Mouse (Mus musculus) cerebellum, adult 2 months (tissue): ENCODE measurements around the gene Atp4a. TPM values are rescaled to one million over a fixed set of nuclear protein-coding genes. Genes with fewer than 3 reads are reported as not detected.
"Not testable (repeated sequence)": the region's sequence is repeated elsewhere in the genome, so short reads cannot be mapped to it uniquely, and the experiment has no call there.

Experiments used
- DNase-seq, 2 experiments: peaks; one replicate each; pipeline ENCODE4 v3.0.0; 2021
- H3K27ac ChIP-seq: fragments of 200-500 bp; 2 replicates; pipeline ENCODE4 v1.5.1; 2012; ENCODE audit warnings: low read length, control low read depth, inconsistent platforms; ENCODE audit not compliant: insufficient read depth
- H3K27me3 ChIP-seq: fragments of 200-500 bp; 2 replicates; pipeline ENCODE4 v1.6.1; 2012; ENCODE audit warnings: inconsistent platforms, mild to moderate bottlenecking, low read length, moderate library complexity; ENCODE audit not compliant: control insufficient read depth, insufficient read depth
- H3K4me1 ChIP-seq: fragments of 200-500 bp; 2 replicates; pipeline ENCODE4 v1.6.1; 2011; ENCODE audit warnings: low read length; ENCODE audit not compliant: control insufficient read depth, insufficient read depth
- H3K4me3 ChIP-seq: fragments of 200-500 bp; replicated peaks from 2 replicates; pipeline ENCODE3; 2011; ENCODE audit warnings: mild to moderate bottlenecking, low read depth, low read length, control low read depth; ENCODE audit not compliant: insufficient read depth
- CTCF ChIP-seq: fragments of 200-500 bp; IDR thresholded peaks from 2 replicates; pipeline ENCODE4 v1.5.1; 2011; ENCODE audit warnings: low read depth, mild to moderate bottlenecking, control low read depth, low read length, moderate library complexity, borderline replicate concordance; ENCODE audit not compliant: insufficient read depth
- POLR2A ChIP-seq: fragments of 200-500 bp; IDR thresholded peaks from 2 replicates; pipeline ENCODE4 v1.6.1; 2011; ENCODE audit warnings: low read length, control low read depth, borderline replicate concordance; ENCODE audit not compliant: insufficient read depth
- WGBS: fragments of 180-500 bp; shearing (Covaris S2); methylation state at CpG from one replicate; pipeline ENCODE4 v1.1.7; 2018; 5-methylcytosine and 5-hydroxymethylcytosine counted together
- polyA plus RNA-seq: library from polyadenylated mRNA; depleted of rRNA; stranded (reverse); fragments of >200 nt; gene quantifications from 2 replicates; pipeline ENCODE4 v1.2.3, GENCODE M21; 2012

Gene Atp4a
- polyA plus RNA-seq, 1 experiment = 0.39 TPM

DNA sequence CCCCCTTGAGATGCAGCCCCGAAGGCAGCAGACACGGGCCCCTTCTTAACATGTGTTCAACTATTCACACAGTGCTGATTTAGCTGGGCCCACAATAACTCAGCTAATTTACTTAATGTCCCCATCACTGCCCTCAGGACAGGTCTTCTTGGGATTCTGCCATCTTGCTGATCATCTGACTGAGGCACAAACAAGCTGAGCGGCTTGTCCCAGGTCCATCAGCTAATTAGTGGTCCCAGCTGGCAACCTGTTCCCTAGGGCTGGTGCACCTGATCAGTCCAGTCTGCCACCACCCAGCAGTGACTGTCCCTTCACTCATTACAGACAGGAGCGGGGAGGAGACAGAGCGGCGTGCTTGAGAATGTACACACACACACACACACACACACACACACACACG is 9.3 kb downstream of the Atp4a start:
- DNase-seq = peak; percentile 36 to 63
- Histone ChIP-seq H3K4me1 (no peaks in the 10 kb centered on the region; the same call in 1 of the 2 replicates), H3K27ac (no peak overlapping the region), H3K27me3 (no peaks in the 10 kb centered on the region), H3K4me3 (no peak overlapping the region)
- 57% methylated on average over 7 of the region's 7 CpGs for WGBS
- TF ChIP-seq POLR2A (no peak), CTCF (no peak)

DNA sequence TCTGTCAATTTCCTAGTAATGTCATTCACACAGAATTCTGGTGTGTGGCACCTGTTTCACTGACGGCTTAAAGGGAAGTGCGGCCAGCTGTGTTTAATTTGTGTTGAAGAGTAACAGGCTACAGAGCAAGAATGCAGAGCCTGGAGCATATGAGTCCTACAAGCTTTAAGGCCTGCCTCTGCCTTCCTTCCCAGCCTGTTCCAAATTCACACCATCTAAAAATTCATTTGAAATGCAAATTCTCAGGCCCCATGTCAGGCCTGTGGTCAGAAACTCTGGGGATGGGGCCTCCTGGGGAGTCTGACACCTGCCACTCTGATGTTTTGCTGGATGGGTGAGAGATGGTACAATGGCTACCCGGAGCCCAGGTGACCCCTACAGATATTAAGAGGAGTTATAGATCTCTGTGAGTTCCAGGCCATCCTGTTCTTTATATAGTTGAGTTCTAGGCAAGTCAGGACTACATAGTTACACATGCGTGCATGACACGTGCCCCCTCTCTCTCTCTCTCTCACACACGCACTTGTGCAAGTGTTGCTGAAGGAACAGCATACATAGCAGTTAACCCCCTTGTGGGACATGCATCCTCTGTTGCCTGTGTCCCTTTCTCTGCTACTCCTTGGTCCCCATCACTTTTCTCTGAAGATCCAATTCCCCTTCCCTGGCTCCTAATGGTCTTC is 11.4 kb downstream of the Atp4a start:
- no peak overlapping the region for H3K27ac ChIP-seq
- 70% methylated on average over 6 of the region's 6 CpGs for WGBS
- DNase-seq = no peak
- TF ChIP-seq CTCF (no peak), POLR2A (no peak)
- peaks cover 6% of the 10 kb centered on the region for H3K4me1 ChIP-seq
- no peak overlapping the region for H3K4me3 ChIP-seq
- no peaks in the 10 kb centered on the region for H3K27me3 ChIP-seq

GRCm38 (mm10) chr7:30728214-30728613 is 16.2 kb downstream of the Atp4a start:
- 57% methylated on average over 6 of the region's 6 CpGs for WGBS
- Histone ChIP-seq H3K27me3 (no peaks in the 10 kb centered on the region), H3K27ac (no peak overlapping the region), H3K4me3 (peak overlapping the region; percentile 39), H3K4me1 (peaks cover 14% of the 10 kb centered on the region)
- TF ChIP-seq POLR2A (no peak), CTCF (no peak)
- DNase-seq = no peak

GRCm38 (mm10) chr7:30728739-30729395 is 16.9 kb downstream of the Atp4a start:
- peak overlapping the region; percentile 97 for H3K4me3 ChIP-seq
- 6% methylated on average over 26 of the region's 26 CpGs for WGBS
- H3K27me3 ChIP-seq = no peaks in the 10 kb centered on the region
- no peak for TF ChIP-seq CTCF
- no peak for TF ChIP-seq POLR2A
- DNase-seq = no peak
- peaks cover 14% of the 10 kb centered on the region for H3K4me1 ChIP-seq
- H3K27ac ChIP-seq = peak overlapping the region; percentile 69

GRCm38 (mm10) chr7:30729396-30730063 is 17.5 kb downstream of the Atp4a start, which contains the start of gene Tmem147:
Tmem147 (minus strand) TSS chr7:30729540.
- TF ChIP-seq POLR2A (peak; percentile 81; the same call in 1 of the 2 replicates), CTCF (no peak; the same call in 1 of the 2 replicates)
- Histone ChIP-seq H3K27ac (peak within 1 kb of the TSS; percentile 86), H3K4me3 (peak within 1 kb of the TSS; percentile 97), H3K4me1 (peaks cover 14% of the 10 kb centered on the region), H3K27me3 (no peaks in the 10 kb centered on the region)
- under 1% methylated on average over 60 of the region's 60 CpGs for WGBS
- peak; percentile 96 to 98 for DNase-seq

DNA sequence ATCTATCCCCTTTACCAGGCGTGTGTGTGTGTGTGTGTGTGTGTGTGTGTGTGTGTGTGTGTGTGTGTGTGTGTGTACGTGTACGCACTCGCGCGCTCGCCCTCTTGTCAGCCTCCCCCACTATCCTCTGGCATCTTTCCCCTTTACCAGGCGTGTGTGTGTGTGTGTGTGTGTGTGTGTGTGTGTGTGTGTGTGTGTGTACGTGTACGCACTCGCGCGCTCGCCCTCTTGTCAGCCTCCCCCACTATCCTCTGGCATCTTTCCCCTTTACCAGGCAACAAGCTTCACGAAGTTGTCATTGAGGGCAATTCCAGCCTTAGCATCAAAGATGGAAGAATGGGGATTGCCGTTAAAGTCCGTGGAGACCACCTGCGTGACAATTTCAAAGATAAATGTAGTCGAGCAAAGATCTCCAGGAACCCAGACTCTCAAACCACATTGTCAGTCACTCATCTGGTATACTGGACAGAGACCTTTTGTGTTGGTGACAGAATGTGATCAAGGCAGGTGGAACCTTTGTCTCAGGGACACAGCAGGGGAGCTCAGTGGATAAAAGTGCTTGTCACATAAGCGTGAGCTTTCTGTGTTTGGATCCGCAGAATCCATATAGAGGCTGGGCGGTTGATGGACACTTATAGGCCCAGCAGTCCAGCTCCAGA is 18.2 kb downstream of the Atp4a start:
- 4% methylated on average over 16 of the region's 22 CpGs for WGBS
- Histone ChIP-seq H3K27ac (peak overlapping the region; percentile 86), H3K4me3 (peak overlapping the region; percentile 97), H3K4me1 (peaks cover 14% of the 10 kb centered on the region)
- DNase-seq = peak; percentile 28 to 37
- not testable (repeated sequence) for H3K27me3 ChIP-seq

DNA sequence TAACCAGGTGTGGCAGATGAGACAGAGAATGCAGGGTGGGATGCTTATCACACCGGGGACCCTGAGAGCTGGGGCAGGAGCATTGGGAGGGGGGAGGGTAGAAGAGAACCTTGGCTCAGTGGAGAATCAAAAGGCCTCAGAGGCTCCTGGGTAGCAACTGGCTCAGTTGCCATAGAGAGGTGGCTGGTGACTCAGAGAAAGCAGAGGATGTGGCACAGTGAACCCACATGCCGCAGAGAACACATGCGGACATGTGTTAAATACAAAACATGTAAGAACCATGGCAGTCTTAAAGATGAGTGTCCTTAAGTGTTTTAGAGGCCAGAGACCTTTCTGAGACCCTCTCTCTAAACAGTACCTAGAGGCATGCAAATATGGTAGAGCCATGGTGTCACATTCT is 24.2 kb downstream of the Atp4a start:
- DNase-seq = no peak
- Histone ChIP-seq H3K4me3 (no peak overlapping the region), H3K4me1 (no peaks in the 10 kb centered on the region), H3K27me3 (no peaks in the 10 kb centered on the region), H3K27ac (no peak overlapping the region)
- 88% methylated on average over 3 of the region's 3 CpGs for WGBS
- TF ChIP-seq POLR2A (no peak), CTCF (no peak)

GRCm38 (mm10) chr7:30742570-30742969 is 30.6 kb downstream of the Atp4a start:
- not testable (repeated sequence) for H3K4me1 ChIP-seq, H3K4me3 ChIP-seq, H3K27ac ChIP-seq, DNase-seq, H3K27me3 ChIP-seq
- WGBS = 88% methylated on average over 2 of the region's 2 CpGs

DNA sequence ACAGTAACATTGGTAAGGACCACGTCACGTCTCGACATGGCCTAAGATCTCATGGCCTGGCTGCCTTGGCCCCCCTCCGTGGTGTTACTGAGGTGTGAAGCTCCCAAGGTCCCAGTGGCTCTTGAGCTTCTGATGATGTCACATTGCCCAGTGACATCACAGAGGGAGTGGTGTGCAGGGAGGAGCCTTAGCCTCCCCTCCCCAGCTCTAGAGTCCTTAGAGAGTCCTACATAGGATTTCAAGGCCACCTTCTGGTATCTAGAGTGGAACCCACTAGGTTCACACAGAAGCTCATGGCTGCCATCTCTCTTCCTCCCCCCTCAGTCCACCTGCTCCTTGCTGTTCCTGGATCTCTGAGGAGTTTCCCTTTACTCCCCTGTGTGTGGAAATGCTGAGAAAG is 31.6 kb downstream of the Atp4a start, which contains the start of gene Gapdhs:
Gapdhs (minus strand) TSS at position 65 of the 400 bp plus-strand sequence.
- H3K4me1 ChIP-seq, H3K4me3 ChIP-seq, H3K27me3 ChIP-seq, DNase-seq, H3K27ac ChIP-seq: not testable (repeated sequence)
- WGBS = 73% methylated on average over 1 of the region's 4 CpGs
